Mouse (Mus musculus) forebrain, embryonic 10.5 days (tissue): Measurements from ENCODE around the gene Emc6. TPM values are rescaled to one million over a fixed set of nuclear protein-coding genes. Genes with fewer than 3 reads are reported as not detected.
A peak's percentile ranks its signal among the peaks of the same experiment; 100 is the strongest.

Source experiments
- DNase-seq: peaks from one replicate; pipeline ENCODE4 v3.0.0-alpha.2; 2017; ENCODE audit warnings: low spot score; ENCODE audit errors: extremely low spot score
- H3K27ac ChIP-seq: fragments of 300-500 bp; sonication (generic); 2 replicates; pipeline ENCODE4 v1.5.1; 2016; ENCODE audit warnings: mild to moderate bottlenecking
- H3K27me3 ChIP-seq: fragments of 300-500 bp; sonication (generic); 2 replicates; pipeline ENCODE4 v1.6.1; 2016; ENCODE audit warnings: mild to moderate bottlenecking; ENCODE audit not compliant: poor library complexity, severe bottlenecking
- H3K36me3 ChIP-seq: fragments of 300-500 bp; sonication (generic); replicated peaks from 2 replicates; pipeline ENCODE4 v1.6.1; 2016; ENCODE audit warnings: mild to moderate bottlenecking, moderate library complexity
- H3K4me1 ChIP-seq: fragments of 300-500 bp; sonication (generic); 2 replicates; pipeline ENCODE4 v1.6.1; 2016
- H3K4me3 ChIP-seq: fragments of 300-500 bp; sonication (generic); 2 replicates; pipeline ENCODE4 v1.5.1; 2016; ENCODE audit warnings: mild to moderate bottlenecking, moderate library complexity
- H3K9me3 ChIP-seq: fragments of 300-500 bp; sonication (generic); 2 replicates; pipeline ENCODE4 v1.6.1; 2016; ENCODE audit warnings: mild to moderate bottlenecking, moderate library complexity
- WGBS: fragments of 180-500 bp; shearing (Covaris S2); methylation state at CpG from one replicate; pipeline ENCODE4 v1.1.7; 2016; 5-methylcytosine and 5-hydroxymethylcytosine counted together
- polyA plus RNA-seq: library from polyadenylated mRNA; unstranded; fragments of >200 nt; fragmentation: Nextera tagmentation; extraction: Ambion mirVana; gene quantifications from 2 replicates; pipeline ENCODE4 v1.2.1, GENCODE M21; 2016

Gene Emc6
- polyA plus RNA-seq, 1 experiment from 2014 or later = 138 TPM

GRCm38 (mm10) chr11:73168576-73168975, 8.3 kb downstream of the Emc6 start:
- DNase-seq = no peak
- H3K4me1 ChIP-seq = 0 out of 2 replicates have a peak, but pooled peaks cover 5% of the 10 kb centered on the region
- no peak overlapping the region for H3K27ac ChIP-seq
- H3K4me3 ChIP-seq = no peak overlapping the region
- H3K27me3 ChIP-seq = no peaks in the 10 kb centered on the region
- WGBS = 82% methylated on average over 6 of the region's 6 CpGs
- H3K36me3 ChIP-seq = peaks cover 36% of the 10 kb centered on the region
- no peaks in the 10 kb centered on the region for H3K9me3 ChIP-seq

DNA sequence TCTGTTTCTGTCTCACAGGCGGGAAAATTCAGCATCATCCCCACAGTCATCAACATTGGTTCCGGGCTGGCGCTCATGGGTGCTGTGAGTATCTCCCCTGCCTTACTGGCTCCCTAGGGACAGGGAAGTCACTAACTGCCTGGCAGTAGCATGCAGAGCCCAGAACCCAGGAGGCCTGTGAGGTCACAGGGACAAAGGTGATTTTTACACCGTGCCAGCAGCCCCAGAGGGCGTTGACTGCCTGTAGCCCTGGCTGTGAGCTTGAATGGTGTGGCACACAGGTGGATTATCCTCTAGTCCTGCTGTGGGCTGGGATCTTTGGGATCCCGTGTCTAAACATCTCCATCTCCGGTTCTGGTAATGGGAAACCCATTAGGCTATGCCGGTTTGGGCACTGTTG, 8.8 kb downstream of the Emc6 start:
- Histone ChIP-seq H3K36me3 (peaks cover 31% of the 10 kb centered on the region), H3K4me1 (0 out of 2 replicates have a peak, but pooled peaks cover 5% of the 10 kb centered on the region), H3K9me3 (no peaks in the 10 kb centered on the region), H3K27me3 (no peaks in the 10 kb centered on the region), H3K27ac (no peak overlapping the region), H3K4me3 (no peak overlapping the region)
- WGBS = 89% methylated on average over 8 of the region's 8 CpGs
- no peak for DNase-seq

- Histone ChIP-seq H3K27ac (no peak overlapping the region), H3K4me3 (no peak overlapping the region), H3K36me3 (no peaks in the 10 kb centered on the region), H3K9me3 (no peaks in the 10 kb centered on the region), H3K27me3 (peaks cover 40% of the 10 kb centered on the region), H3K4me1 (peaks cover 21% of the 10 kb centered on the region)
- WGBS = 85% methylated on average over 5 of the region's 5 CpGs
- no peak for DNase-seq
Measured at GRCm38 (mm10) chr11:73162284-73162683, 14.6 kb downstream of the Emc6 start.

DNA sequence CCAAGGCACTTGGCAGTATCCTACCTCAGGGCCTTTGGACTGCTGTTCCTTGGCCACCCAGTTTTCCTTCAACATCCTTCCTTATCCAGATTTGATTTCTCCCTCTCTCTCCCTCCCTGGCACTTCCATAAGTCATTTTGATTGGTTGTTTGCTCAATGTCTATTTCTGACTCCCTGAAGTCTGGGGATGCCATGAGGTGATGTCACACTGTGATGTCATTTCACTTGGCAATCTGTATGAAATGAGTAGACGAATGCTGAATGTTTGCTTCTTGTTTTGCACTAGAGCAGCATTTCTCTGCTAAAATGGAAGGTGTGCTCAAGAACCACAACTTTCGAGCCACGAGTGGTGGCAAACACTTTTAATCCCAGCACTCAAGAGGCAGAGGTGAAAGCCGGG, 15.2 kb downstream of the Emc6 start:
- Histone ChIP-seq H3K27ac (no peak overlapping the region), H3K36me3 (no peaks in the 10 kb centered on the region), H3K4me3 (no peak overlapping the region), H3K27me3 (peaks cover 40% of the 10 kb centered on the region), H3K4me1 (peaks cover 21% of the 10 kb centered on the region), H3K9me3 (no peaks in the 10 kb centered on the region)
- WGBS = 92% methylated on average over 4 of the region's 4 CpGs
- DNase-seq = no peak

- H3K4me3 ChIP-seq = peak overlapping the region; percentile 54
- no peaks in the 10 kb centered on the region for H3K36me3 ChIP-seq
- no peaks in the 10 kb centered on the region for H3K9me3 ChIP-seq
- DNase-seq = no peak
- H3K4me1 ChIP-seq = peaks cover 16% of the 10 kb centered on the region
- WGBS = 26% methylated on average over 6 of the region's 6 CpGs
- H3K27me3 ChIP-seq = peaks cover 40% of the 10 kb centered on the region
- no peak overlapping the region for H3K27ac ChIP-seq
Measured at GRCm38 (mm10) chr11:73160811-73161200, 16.0 kb downstream of the Emc6 start.

- H3K4me1 ChIP-seq = peaks cover 16% of the 10 kb centered on the region
- WGBS = 3% methylated on average over 49 of the region's 49 CpGs
- H3K36me3 ChIP-seq = no peaks in the 10 kb centered on the region
- H3K27me3 ChIP-seq = peaks cover 40% of the 10 kb centered on the region
- peak within 1 kb of the TSS; percentile 54 for H3K4me3 ChIP-seq
- peak; percentile 32 for DNase-seq
- no peaks in the 10 kb centered on the region for H3K9me3 ChIP-seq
- H3K27ac ChIP-seq = 0 out of 2 replicates have a peak within 1 kb of the TSS, but pooled peaks have one; percentile 30
Measured at GRCm38 (mm10) chr11:73159957-73160810, 16.7 kb downstream of the Emc6 start, which contains the start of gene P2rx5. Gene P2rx5 (plus strand): TSS chr11:73160421.

- Histone ChIP-seq H3K9me3 (no peaks in the 10 kb centered on the region), H3K4me3 (no peak overlapping the region), H3K27me3 (peaks cover 22% of the 10 kb centered on the region), H3K36me3 (no peaks in the 10 kb centered on the region), H3K4me1 (peaks cover 4% of the 10 kb centered on the region), H3K27ac (no peak overlapping the region)
- no peak for DNase-seq
- WGBS = 85% methylated on average over 6 of the region's 6 CpGs
Measured at GRCm38 (mm10) chr11:73155071-73155470, 21.8 kb downstream of the Emc6 start.

DNA sequence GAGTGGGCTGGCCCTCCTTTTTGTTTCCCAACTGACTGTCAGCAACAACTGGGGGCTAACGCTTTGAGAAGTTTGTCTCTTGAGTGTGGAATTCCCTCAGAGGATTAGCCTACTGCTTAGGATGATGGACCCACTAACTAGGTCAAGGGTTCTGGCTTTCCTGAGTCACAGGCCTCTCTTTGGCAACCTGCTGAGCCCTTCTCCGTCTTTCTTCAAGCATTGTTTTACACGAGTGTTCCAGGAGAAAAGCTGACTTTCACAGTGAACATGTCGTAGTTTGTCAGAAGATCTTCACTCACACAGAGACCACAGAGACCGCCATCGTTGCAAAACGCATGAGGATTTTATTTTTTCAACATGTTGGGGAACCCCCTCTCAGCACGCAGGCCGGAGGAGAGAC, 28.6 kb downstream of the Emc6 start:
- Histone ChIP-seq H3K27me3 (no peaks in the 10 kb centered on the region), H3K9me3 (no peaks in the 10 kb centered on the region), H3K4me1 (peaks cover 7% of the 10 kb centered on the region; the same call in 1 of the 2 replicates), H3K4me3 (no peak overlapping the region), H3K36me3 (no peaks in the 10 kb centered on the region), H3K27ac (no peak overlapping the region)
- 76% methylated on average over 9 of the region's 9 CpGs for whole genome bisulfite sequencing
- DNase-seq = no peak

GRCm38 (mm10) chr11:73146975-73147365, 29.9 kb downstream of the Emc6 start:
- Histone ChIP-seq H3K27ac (0 out of 2 replicates have a peak overlapping the region, but pooled peaks have one; percentile 30), H3K4me1 (peaks cover 7% of the 10 kb centered on the region; the same call in 1 of the 2 replicates), H3K9me3 (no peaks in the 10 kb centered on the region), H3K4me3 (no peak overlapping the region), H3K27me3 (no peaks in the 10 kb centered on the region), H3K36me3 (no peaks in the 10 kb centered on the region)
- 64% methylated on average over 7 of the region's 7 CpGs for WGBS
- no peak for DNase-seq

DNA sequence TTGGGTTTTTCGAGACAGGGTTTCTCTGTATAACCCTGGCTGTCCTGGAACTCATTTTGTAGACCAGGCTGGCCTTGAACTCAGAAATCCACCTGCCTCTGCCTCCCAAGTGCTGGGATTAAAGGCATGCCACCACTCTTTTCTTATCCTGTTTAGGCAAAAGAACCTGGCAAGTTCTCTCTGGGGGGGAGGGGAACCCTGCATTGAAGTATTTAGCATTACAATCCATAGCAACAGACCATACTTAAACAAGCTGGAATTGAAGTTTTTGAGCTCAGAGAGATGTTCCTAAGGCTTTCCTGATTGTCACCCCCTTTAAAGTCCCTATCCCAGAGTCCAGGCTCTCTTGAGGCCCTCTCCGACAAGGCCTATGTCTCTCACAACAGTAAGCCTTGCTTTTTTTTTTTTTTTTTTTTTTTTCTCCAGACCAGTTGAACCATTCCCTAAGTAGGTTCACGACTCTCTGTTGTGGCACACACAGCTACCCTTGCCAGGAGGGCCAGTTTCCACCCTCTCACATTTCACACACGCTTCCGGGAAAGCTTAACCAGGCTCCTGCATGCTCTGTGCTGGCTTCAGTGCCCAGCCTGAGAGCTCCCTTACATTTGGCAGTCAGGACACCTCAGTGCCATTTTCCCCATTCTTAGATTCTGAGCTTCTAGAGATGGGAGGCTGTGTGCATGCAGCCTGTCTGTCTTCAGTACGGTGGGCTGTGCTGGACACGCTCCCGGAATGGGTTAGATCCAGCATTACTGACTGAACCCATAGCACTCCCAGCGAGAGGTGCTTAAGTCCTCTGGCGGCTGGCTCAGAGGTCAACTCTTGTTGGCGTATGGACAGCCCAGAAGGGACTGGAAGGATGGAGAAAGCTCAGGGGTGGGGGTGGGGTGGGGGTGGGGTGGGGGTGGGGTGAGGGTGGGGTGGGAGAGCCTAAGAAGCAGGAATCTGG, 30.5 kb downstream of the Emc6 start:
- no peaks in the 10 kb centered on the region for H3K9me3 ChIP-seq
- DNase-seq = no peak
- H3K4me3 ChIP-seq = no peak overlapping the region
- peaks cover 7% of the 10 kb centered on the region; the same call in 1 of the 2 replicates for H3K4me1 ChIP-seq
- H3K27ac ChIP-seq = 0 out of 2 replicates have a peak overlapping the region, but pooled peaks have one; percentile 30
- 61% methylated on average over 11 of the region's 11 CpGs for WGBS
- H3K27me3 ChIP-seq = no peaks in the 10 kb centered on the region
- H3K36me3 ChIP-seq = no peaks in the 10 kb centered on the region

- no peaks in the 10 kb centered on the region for H3K36me3 ChIP-seq
- 62% methylated on average over 1 of the region's 1 CpGs for WGBS
- no peak for DNase-seq
- peaks cover 7% of the 10 kb centered on the region; the same call in 1 of the 2 replicates for H3K4me1 ChIP-seq
- no peaks in the 10 kb centered on the region for H3K27me3 ChIP-seq
- H3K27ac ChIP-seq = no peak overlapping the region
- no peak overlapping the region for H3K4me3 ChIP-seq
- no peaks in the 10 kb centered on the region for H3K9me3 ChIP-seq
Measured at GRCm38 (mm10) chr11:73144261-73144681, 32.6 kb downstream of the Emc6 start.

GRCm38 (mm10) chr11:73137591-73138501, 39.0 kb downstream of the Emc6 start, which contains the start of gene Haspin:
Gene Haspin (minus strand): TSS chr11:73138294.
- peak within 1 kb of the TSS; percentile 81 for H3K4me3 ChIP-seq
- peaks cover 42% of the 10 kb centered on the region for H3K4me1 ChIP-seq
- DNase-seq = peak; percentile 89
- H3K9me3 ChIP-seq = peaks cover 33% of the 10 kb centered on the region
- H3K27me3 ChIP-seq = no peaks in the 10 kb centered on the region
- under 1% methylated on average over 84 of the region's 84 CpGs for WGBS
- peaks cover 40% of the 10 kb centered on the region for H3K36me3 ChIP-seq
- H3K27ac ChIP-seq = peak within 1 kb of the TSS; percentile 94
